Mouse (Mus musculus): ENCODE measurements around the gene Irf2. TPM values are rescaled to one million over a fixed set of nuclear protein-coding genes. Genes with fewer than 3 reads are reported as not detected.

Gene Irf2
- polyA plus RNA-seq (2015; fragmentation: Nextera tagmentation; extraction: Ambion mirVana): 23.4 and 29.0 TPM in 2 replicates

DNA sequence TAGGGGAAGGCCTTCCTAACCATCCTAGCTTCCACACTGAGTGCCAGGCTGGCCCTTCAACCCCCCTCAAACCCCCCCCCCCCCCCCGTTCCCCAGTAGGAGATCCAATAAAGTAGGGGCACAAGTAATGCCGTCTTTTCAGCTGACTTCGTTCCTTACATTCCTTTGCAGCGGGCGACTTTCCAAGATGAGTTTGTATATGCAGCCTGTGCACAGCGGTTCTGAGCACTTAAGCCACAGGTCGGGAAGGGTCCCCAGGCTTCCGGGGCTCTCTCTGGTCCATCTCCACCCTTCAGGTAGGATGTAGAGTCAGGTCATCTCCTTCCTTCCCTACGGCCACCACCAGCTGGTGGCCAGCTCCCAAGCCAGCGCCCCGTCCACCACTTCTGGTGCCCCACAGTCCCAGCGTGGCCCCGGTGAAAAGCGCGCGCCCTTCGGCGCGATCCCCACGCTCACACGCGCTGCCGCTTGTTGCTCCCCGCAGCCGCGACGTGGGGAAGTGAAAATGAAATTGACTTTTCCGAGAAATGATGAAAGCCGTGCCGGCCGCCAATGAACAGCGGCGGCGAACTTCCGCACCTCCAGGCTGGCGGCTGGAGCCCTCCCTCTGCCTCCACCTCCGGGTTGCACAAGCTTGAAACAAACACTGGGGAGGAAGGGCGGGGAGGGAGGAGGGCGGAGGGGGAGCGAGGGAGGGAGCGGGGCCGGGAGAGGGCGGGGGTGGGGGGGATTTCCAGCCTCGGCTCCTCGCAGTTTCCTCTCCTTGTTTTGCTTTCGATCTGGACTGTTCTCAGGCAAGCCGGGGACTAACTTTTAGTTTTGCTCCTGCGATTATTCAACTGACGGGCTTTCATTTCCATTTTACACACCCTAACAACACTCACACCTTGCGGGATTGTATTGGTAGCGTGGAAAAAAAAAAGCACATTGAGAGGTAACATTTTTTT is at the start of gene Irf2:
TSS of gene Irf2 (plus strand) at position 730 of the 947 bp plus-strand sequence.
- Histone ChIP-seq H3K27ac (ENCODE audit: low read length) (peak within 1 kb of the TSS; percentile 96), H3K4me3 (ENCODE audit: low read length) (peak within 1 kb of the TSS; percentile 93), H3K4me1 (ENCODE audit: control insufficient read depth, insufficient read depth, low read length) (peaks cover 25% of the 10 kb centered on the region), H3K9me3 (ENCODE audit: control insufficient read depth, low read length) (no peaks in the 10 kb centered on the region), H3K9ac (ENCODE audit: low read depth, low read length) (peak within 1 kb of the TSS; percentile 99), H3K27me3 (replicated peaks; ENCODE audit: control insufficient read depth, insufficient read depth, low read length) (no peaks in the 10 kb centered on the region), H3K4me2 (ENCODE audit: low read depth, low read length) (peak within 1 kb of the TSS; percentile 77), H3K36me3 (ENCODE audit: control insufficient read depth, insufficient read depth, low read length) (no peaks in the 10 kb centered on the region)
- peak; percentile 89 for ATAC-seq
- WGBS: under 1% methylated on average over 48 of the region's 51 CpGs

DNA sequence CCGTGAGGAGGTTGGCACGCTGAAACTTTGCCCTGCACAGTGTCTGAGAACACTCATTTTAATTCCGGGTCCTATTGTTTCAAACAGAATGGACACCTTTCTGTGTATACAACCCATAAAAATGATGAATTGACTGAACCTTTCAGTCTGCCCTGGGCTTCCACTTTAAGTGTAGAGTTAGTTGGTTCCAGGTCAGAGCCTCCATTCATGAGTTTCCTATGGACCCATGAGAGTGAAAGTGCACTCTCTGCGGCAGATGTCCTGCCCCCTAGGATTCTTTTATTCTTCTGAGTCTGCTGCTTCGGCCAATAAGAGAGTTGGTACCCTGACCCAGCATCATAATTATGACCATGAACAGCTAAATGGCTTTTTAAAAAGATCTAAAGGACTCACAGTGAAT is 49.4 kb upstream of the Irf2 start:
- no peak for ATAC-seq
- no peaks in the 10 kb centered on the region for H3K27me3 ChIP-seq (replicated peaks; ENCODE audit: control insufficient read depth, insufficient read depth, low read length)
- no peak overlapping the region for H3K4me3 ChIP-seq (ENCODE audit: low read length)
- no peak overlapping the region for H3K4me2 ChIP-seq (ENCODE audit: low read depth, low read length)
- H3K27ac ChIP-seq (ENCODE audit: low read length): no peak overlapping the region
- 65% methylated on average over 5 of the region's 5 CpGs for WGBS
- H3K4me1 ChIP-seq (ENCODE audit: control insufficient read depth, insufficient read depth, low read length): no peaks in the 10 kb centered on the region
- no peaks in the 10 kb centered on the region for H3K36me3 ChIP-seq (ENCODE audit: control insufficient read depth, insufficient read depth, low read length)
- no peak overlapping the region for H3K9ac ChIP-seq (ENCODE audit: low read depth, low read length)
- no peaks in the 10 kb centered on the region for H3K9me3 ChIP-seq (ENCODE audit: control insufficient read depth, low read length)

DNA sequence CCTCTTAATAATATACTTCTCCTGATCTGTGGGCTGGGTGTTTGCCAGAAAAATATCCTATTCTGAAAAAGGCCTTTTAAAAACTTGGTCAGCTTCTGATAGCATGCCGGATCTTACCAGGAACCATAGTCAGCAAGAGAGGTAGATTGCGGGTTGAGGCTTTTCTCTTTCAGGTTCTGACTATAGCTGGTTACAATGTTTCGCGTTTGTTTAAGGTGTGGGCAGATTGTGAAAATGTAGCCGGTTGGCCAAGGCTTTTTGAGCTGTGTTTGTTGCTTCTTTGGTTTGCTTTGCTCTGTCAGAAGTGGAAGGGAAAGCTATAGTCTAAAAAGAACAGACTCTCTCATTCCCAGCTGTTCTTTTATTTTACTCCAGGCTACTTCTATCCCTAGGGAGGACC is 49.0 kb upstream of the Irf2 start:
- no peak overlapping the region for H3K4me3 ChIP-seq (ENCODE audit: low read length)
- H3K4me2 ChIP-seq (ENCODE audit: low read depth, low read length): no peak overlapping the region
- H3K9ac ChIP-seq (ENCODE audit: low read depth, low read length): no peak overlapping the region
- H3K36me3 ChIP-seq (ENCODE audit: control insufficient read depth, insufficient read depth, low read length): no peaks in the 10 kb centered on the region
- no peaks in the 10 kb centered on the region for H3K27me3 ChIP-seq (replicated peaks; ENCODE audit: control insufficient read depth, insufficient read depth, low read length)
- ATAC-seq: no peak
- H3K27ac ChIP-seq (ENCODE audit: low read length): no peak overlapping the region
- 71% methylated on average over 5 of the region's 5 CpGs for WGBS
- no peaks in the 10 kb centered on the region for H3K9me3 ChIP-seq (ENCODE audit: control insufficient read depth, low read length)
- no peaks in the 10 kb centered on the region for H3K4me1 ChIP-seq (ENCODE audit: control insufficient read depth, insufficient read depth, low read length)

DNA sequence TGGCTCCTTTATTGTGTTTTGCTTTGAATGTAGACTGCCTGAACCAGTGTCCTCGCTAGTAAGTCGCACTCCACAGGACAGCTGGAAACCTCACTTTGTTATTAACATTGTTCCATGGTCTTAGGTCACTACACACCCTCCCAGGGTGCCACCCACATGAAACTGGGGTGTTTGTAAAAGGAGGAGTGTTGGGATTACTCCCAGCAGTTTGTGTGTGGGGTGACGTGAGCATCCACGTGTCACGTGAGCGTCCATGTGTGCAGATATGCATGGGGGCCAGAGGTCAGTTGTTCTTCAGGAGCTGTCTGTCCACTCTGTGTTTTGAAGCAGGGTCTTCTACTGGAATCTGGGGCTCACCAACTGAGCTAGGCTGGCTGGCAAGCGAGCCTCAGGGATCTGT is 48.2 kb upstream of the Irf2 start:
- H3K27me3 ChIP-seq (replicated peaks; ENCODE audit: control insufficient read depth, insufficient read depth, low read length): no peaks in the 10 kb centered on the region
- no peak overlapping the region for H3K4me2 ChIP-seq (ENCODE audit: low read depth, low read length)
- H3K9me3 ChIP-seq (ENCODE audit: control insufficient read depth, low read length): no peaks in the 10 kb centered on the region
- no peaks in the 10 kb centered on the region for H3K36me3 ChIP-seq (ENCODE audit: control insufficient read depth, insufficient read depth, low read length)
- whole genome bisulfite sequencing: 75% methylated on average over 7 of the region's 7 CpGs
- ATAC-seq: no peak
- H3K9ac ChIP-seq (ENCODE audit: low read depth, low read length): no peak overlapping the region
- H3K27ac ChIP-seq (ENCODE audit: low read length): no peak overlapping the region
- H3K4me3 ChIP-seq (ENCODE audit: low read length): no peak overlapping the region
- no peaks in the 10 kb centered on the region for H3K4me1 ChIP-seq (ENCODE audit: control insufficient read depth, insufficient read depth, low read length)

DNA sequence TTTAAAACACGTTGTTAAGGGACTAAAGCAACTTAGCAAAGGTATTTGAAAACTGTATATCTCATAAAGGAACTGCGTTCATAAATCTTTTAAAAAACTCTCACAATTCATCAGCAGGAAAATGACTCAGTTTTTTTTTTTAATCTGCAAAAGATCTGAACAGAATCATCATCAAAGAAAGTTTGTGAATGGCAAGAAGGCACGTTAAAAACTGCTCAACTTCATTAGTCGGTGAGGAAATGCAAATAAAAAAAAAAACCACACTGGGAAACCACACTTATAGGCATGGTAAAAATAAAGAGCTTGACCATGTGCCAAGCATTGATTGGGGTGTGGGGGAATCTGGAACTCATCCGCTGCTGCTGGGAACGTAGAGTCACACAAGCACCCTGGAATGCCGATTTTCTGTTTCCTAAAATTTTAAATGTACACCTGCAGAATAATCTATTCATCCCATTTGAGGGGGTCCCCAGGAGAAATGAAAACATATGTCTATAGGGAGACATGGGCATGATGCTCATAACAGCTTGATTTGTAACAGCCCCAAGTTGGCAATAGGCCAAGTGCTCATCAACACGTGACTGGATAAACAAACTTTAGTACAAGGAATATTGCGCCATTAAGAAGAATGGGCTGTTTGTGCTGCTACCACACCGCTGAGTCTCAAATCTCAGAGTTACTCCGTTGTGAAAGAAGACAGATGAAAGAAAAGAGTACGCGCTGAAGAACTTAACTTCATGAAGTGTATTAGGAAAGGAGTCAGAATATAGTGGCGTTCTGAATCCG is 43.1 kb upstream of the Irf2 start:
- no peaks in the 10 kb centered on the region for H3K9me3 ChIP-seq (ENCODE audit: control insufficient read depth, low read length)
- H3K4me2 ChIP-seq (ENCODE audit: low read depth, low read length): no peak overlapping the region
- H3K27ac ChIP-seq (ENCODE audit: low read length): no peak overlapping the region
- no peaks in the 10 kb centered on the region for H3K36me3 ChIP-seq (ENCODE audit: control insufficient read depth, insufficient read depth, low read length)
- H3K9ac ChIP-seq (ENCODE audit: low read depth, low read length): no peak overlapping the region
- H3K27me3 ChIP-seq (replicated peaks; ENCODE audit: control insufficient read depth, insufficient read depth, low read length): no peaks in the 10 kb centered on the region
- 0 out of 2 replicates have a peak, but pooled peaks cover 2% of the 10 kb centered on the region for H3K4me1 ChIP-seq (ENCODE audit: control insufficient read depth, insufficient read depth, low read length)
- H3K4me3 ChIP-seq (ENCODE audit: low read length): no peak overlapping the region
- no peak for ATAC-seq
- 58% methylated on average over 15 of the region's 15 CpGs for WGBS

DNA sequence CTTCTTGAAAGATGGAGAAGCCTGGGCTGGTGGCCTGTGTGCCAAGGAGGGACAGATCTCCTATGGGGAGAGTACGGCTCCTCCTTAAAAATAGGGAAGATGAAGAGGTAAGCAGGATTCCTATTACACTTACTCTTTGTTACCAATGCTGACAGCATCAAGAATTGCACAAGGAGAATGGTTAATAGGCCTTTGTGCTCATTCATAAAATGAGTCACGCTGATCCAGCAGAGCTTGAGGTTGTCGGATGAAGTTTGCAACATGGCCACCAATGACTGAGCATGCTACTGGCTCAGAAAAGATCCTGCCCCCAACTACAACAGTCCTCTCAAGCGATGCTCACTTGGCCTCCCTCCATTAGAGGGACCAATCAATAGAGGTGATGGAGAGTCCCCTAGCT is 42.0 kb upstream of the Irf2 start:
- no peak overlapping the region for H3K9ac ChIP-seq (ENCODE audit: low read depth, low read length)
- WGBS: 95% methylated on average over 4 of the region's 4 CpGs
- no peak for ATAC-seq
- H3K9me3 ChIP-seq (ENCODE audit: control insufficient read depth, low read length): no peaks in the 10 kb centered on the region
- 0 out of 2 replicates have a peak, but pooled peaks cover 2% of the 10 kb centered on the region for H3K4me1 ChIP-seq (ENCODE audit: control insufficient read depth, insufficient read depth, low read length)
- no peaks in the 10 kb centered on the region for H3K27me3 ChIP-seq (replicated peaks; ENCODE audit: control insufficient read depth, insufficient read depth, low read length)
- H3K4me2 ChIP-seq (ENCODE audit: low read depth, low read length): no peak overlapping the region
- H3K4me3 ChIP-seq (ENCODE audit: low read length): no peak overlapping the region
- no peaks in the 10 kb centered on the region for H3K36me3 ChIP-seq (ENCODE audit: control insufficient read depth, insufficient read depth, low read length)
- H3K27ac ChIP-seq (ENCODE audit: low read length): no peak overlapping the region

DNA sequence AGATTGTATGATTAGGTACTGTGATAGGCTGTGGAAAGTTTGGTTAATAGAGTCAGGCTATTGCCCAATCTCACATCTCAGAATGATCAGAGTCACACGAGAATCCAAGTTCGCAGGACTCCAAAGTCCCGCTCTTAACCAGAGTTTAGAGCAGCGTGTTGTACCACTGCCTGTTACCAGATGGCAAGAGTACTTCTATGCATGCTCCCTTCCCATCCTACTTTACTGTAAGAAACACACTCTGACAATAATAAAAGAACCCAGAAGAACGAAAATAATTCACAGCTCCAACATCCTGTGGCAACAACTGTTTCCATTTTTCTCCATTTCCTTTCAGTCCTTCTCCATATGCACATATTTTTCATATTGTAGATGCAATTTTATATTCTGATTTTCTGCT is 41.4 kb upstream of the Irf2 start:
- H3K4me2 ChIP-seq (ENCODE audit: low read depth, low read length): no peak overlapping the region
- no peak overlapping the region for H3K4me3 ChIP-seq (ENCODE audit: low read length)
- no peak overlapping the region for H3K9ac ChIP-seq (ENCODE audit: low read depth, low read length)
- no peaks in the 10 kb centered on the region for H3K27me3 ChIP-seq (replicated peaks; ENCODE audit: control insufficient read depth, insufficient read depth, low read length)
- H3K9me3 ChIP-seq (ENCODE audit: control insufficient read depth, low read length): no peaks in the 10 kb centered on the region
- ATAC-seq: no peak
- 88% methylated on average over 5 of the region's 5 CpGs for WGBS
- no peak overlapping the region for H3K27ac ChIP-seq (ENCODE audit: low read length)
- 0 out of 2 replicates have a peak, but pooled peaks cover 2% of the 10 kb centered on the region for H3K4me1 ChIP-seq (ENCODE audit: control insufficient read depth, insufficient read depth, low read length)
- no peaks in the 10 kb centered on the region for H3K36me3 ChIP-seq (ENCODE audit: control insufficient read depth, insufficient read depth, low read length)

DNA sequence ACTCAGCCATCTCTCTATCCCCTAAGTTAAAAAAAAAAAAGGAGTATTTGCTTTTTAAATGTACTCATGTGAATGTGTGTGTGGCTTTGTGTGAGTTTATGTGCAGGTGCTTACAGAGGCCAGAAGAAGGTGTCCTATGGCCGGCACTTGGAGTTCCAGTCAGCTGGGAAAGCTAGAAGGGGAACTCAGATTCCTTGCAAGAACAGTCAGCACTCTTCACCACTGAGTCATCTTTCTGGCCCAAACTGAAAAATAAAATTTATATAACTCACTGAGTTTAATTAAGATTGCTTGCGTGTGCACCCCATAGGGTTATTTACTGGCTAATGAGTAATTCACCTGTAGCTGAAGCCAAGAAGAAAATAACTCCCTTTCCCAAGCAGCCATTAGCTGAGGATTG is 34.4 kb upstream of the Irf2 start:
- 81% methylated on average over 2 of the region's 2 CpGs for whole genome bisulfite sequencing
- Histone ChIP-seq H3K9ac (ENCODE audit: low read depth, low read length) (no peak overlapping the region), H3K4me1 (ENCODE audit: control insufficient read depth, insufficient read depth, low read length) (no peaks in the 10 kb centered on the region), H3K27ac (ENCODE audit: low read length) (no peak overlapping the region), H3K36me3 (ENCODE audit: control insufficient read depth, insufficient read depth, low read length) (no peaks in the 10 kb centered on the region), H3K27me3 (replicated peaks; ENCODE audit: control insufficient read depth, insufficient read depth, low read length) (no peaks in the 10 kb centered on the region), H3K9me3 (ENCODE audit: control insufficient read depth, low read length) (no peaks in the 10 kb centered on the region), H3K4me2 (ENCODE audit: low read depth, low read length) (no peak overlapping the region), H3K4me3 (ENCODE audit: low read length) (no peak overlapping the region)
- no peak for ATAC-seq

DNA sequence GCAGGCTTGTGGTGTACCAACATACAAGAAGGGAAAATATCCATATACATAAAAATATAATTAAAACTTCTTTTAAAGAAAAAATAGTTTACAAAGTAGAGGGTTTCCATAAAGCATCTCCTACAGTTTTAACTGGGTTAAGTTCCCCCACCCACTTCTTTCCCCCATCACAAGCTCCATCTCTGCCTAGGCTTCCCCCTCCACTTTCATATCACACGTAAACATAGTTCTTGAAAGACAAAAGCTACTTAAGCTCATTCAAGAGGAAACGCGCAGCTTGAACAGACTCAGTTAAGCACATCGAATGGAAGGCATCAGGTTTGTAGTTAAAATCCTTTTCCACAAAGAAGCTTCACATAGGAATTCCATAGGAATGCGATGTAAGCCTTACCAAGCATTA is 32.8 kb upstream of the Irf2 start:
- 71% methylated on average over 5 of the region's 5 CpGs for WGBS
- no peaks in the 10 kb centered on the region for H3K36me3 ChIP-seq (ENCODE audit: control insufficient read depth, insufficient read depth, low read length)
- no peak overlapping the region for H3K4me3 ChIP-seq (ENCODE audit: low read length)

More for the DNA sequence above, 32.8 kb upstream of the Irf2 start:
- Histone ChIP-seq H3K9me3 (ENCODE audit: control insufficient read depth, low read length) (no peaks in the 10 kb centered on the region), H3K4me2 (ENCODE audit: low read depth, low read length) (no peak overlapping the region), H3K9ac (ENCODE audit: low read depth, low read length) (no peak overlapping the region), H3K27ac (ENCODE audit: low read length) (no peak overlapping the region), H3K4me1 (ENCODE audit: control insufficient read depth, insufficient read depth, low read length) (no peaks in the 10 kb centered on the region), H3K27me3 (replicated peaks; ENCODE audit: control insufficient read depth, insufficient read depth, low read length) (no peaks in the 10 kb centered on the region)
- no peak for ATAC-seq

All from intestine, embryonic 16.5 days (tissue).